Mouse (Mus musculus): ENCODE measurements around the gene Rftn1. TPM values are rescaled to one million over a fixed set of nuclear protein-coding genes. Genes with fewer than 3 reads are reported as not detected.

The Rftn1 gene
- polyA plus RNA-seq, 1 experiment: 24.7 TPM

GRCm38 (mm10) chr17:50072982-50073965 lies 117.2 kb downstream of the Rftn1 start:
- Histone ChIP-seq H3K27me3 (ENCODE audit: control insufficient read depth, insufficient read depth, low read length) (no peaks in the 10 kb centered on the region), H3K36me3 (ENCODE audit: control insufficient read depth, insufficient read depth, low read length) (no peaks in the 10 kb centered on the region), H3K4me1 (ENCODE audit: control insufficient read depth, insufficient read depth, insufficient read length, low read length) (peaks cover 3% of the 10 kb centered on the region; the same call in 1 of the 2 replicates), H3K4me3 (ENCODE audit: low read depth, low read length) (no peak overlapping the region), H3K27ac (ENCODE audit: insufficient read depth, low read depth, low read length) (no peak overlapping the region)
- TF ChIP-seq CTCF (IDR thresholded peaks at IDR 0.05; ENCODE audit: extremely low read depth, insufficient read length, insufficient replicate concordance, low read depth, low read length) (no peak), POLR2A (IDR thresholded peaks at IDR 0.05; ENCODE audit: low read depth, low read length) (no peak)
- WGBS: 92% methylated on average over 23 of the region's 23 CpGs

DNA sequence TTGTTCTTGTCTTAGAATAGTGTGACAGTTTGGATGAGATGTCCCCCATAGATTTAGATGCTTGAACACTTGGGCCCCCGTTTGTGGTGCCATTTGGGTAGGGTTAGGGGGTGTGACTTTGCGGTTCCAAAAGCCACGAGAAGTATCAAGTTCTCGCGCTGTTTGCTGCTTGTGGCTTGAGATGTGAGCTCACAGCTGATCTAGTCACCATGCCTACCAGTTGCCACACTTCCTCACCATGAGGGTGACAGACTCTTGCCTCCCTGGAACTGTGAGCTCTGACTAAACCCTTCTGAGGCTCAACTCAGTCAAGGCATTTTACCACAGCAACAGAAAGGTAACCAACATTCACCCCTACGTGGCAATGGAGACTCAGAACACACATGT lies 118.9 kb downstream of the Rftn1 start:
- no peaks in the 10 kb centered on the region for H3K27me3 ChIP-seq (ENCODE audit: control insufficient read depth, insufficient read depth, low read length)
- WGBS: 67% methylated on average over 6 of the region's 6 CpGs
- no peak overlapping the region for H3K4me3 ChIP-seq (ENCODE audit: low read depth, low read length)
- H3K36me3 ChIP-seq (ENCODE audit: control insufficient read depth, insufficient read depth, low read length): no peaks in the 10 kb centered on the region
- peaks cover 3% of the 10 kb centered on the region; the same call in 1 of the 2 replicates for H3K4me1 ChIP-seq (ENCODE audit: control insufficient read depth, insufficient read depth, insufficient read length, low read length)
- TF ChIP-seq CTCF (IDR thresholded peaks at IDR 0.05; ENCODE audit: extremely low read depth, insufficient read length, insufficient replicate concordance, low read depth, low read length) (no peak), POLR2A (IDR thresholded peaks at IDR 0.05; ENCODE audit: low read depth, low read length) (no peak)
- H3K27ac ChIP-seq (ENCODE audit: insufficient read depth, low read depth, low read length): no peak overlapping the region

DNA sequence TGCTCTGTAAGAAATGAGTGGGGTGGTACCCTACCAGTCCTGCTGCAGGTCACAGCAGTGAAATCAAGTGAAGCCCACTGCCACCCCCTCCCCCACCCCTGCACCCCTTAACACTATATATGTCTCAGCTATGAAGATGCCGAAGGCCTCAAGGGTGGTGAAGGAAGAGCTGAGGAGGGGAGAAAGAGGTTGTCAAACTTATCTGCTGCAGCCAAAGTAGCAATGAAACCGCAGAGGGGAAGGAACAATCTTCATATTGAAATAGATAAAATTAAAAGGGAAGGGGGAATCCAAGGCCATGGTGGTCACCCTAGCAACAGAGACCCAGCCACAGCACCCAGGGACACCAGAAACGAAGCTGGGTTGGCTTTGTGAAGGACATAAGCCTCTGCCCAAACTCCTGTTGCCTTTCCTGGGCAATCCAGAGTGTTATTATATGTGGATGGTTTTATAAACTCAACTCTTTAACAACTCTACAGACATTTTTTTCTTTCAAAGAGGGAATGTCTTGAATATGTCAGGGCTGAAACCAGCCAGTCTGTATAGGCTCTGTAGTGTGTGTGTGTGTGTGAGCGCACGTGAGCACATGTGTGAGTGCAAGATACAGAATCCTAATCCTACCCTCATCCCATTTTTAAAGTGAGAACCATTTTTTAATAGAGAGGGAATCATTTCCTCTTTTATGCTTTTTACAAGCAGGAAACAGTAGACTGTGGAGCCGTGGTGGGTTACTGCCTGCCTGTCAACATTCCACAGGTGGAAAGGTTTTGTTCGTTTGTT lies 119.5 kb downstream of the Rftn1 start:
- H3K27ac ChIP-seq (ENCODE audit: insufficient read depth, low read depth, low read length): no peak overlapping the region

DNA sequence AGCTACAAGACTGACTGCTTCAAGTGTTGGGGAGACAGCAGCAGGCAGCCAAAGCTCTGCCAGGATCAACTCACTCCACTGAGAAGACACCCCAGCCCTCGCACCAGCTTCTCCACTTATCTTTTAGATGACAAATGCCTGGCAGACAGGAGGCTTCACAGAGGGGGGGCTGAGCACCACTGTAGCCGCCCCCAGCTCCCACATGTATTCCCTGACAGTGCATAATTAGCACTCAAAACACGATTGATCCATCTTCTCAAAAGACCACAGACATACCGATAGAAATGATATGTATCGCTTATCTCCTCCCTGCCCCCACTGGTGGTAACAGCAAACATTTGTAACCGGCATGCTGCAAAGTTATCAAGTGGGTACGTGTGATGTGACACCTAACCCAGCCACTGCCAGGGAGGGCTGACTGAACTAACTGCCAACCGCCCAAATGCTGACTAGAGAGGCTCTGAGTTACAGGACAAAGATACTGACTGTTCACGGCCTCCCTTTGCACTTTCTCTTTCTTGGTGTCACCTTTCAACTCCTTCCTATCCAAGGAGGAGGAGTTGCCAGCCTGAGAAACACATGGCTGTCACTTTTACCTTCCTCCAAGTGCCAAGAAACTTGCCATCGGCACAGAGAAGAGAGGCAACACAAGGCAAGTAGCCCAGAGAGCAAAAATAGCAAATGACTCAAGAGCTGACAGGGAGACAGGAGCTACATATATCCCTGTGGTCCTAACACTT lies 120.4 kb downstream of the Rftn1 start:
- WGBS: 31% methylated on average over 10 of the region's 10 CpGs
- Histone ChIP-seq H3K4me3 (ENCODE audit: low read depth, low read length) (no peak overlapping the region), H3K27ac (ENCODE audit: insufficient read depth, low read depth, low read length) (no peak overlapping the region), H3K27me3 (ENCODE audit: control insufficient read depth, insufficient read depth, low read length) (no peaks in the 10 kb centered on the region), H3K36me3 (ENCODE audit: control insufficient read depth, insufficient read depth, low read length) (no peaks in the 10 kb centered on the region), H3K4me1 (ENCODE audit: control insufficient read depth, insufficient read depth, insufficient read length, low read length) (peaks cover 3% of the 10 kb centered on the region; the same call in 1 of the 2 replicates)
- TF ChIP-seq CTCF (IDR thresholded peaks at IDR 0.05; ENCODE audit: extremely low read depth, insufficient read length, insufficient replicate concordance, low read depth, low read length) (no peak), POLR2A (IDR thresholded peaks at IDR 0.05; ENCODE audit: low read depth, low read length) (no peak)

More for the DNA sequence above, 119.5 kb downstream of the Rftn1 start:
- H3K4me1 ChIP-seq (ENCODE audit: control insufficient read depth, insufficient read depth, insufficient read length, low read length): peaks cover 3% of the 10 kb centered on the region; the same call in 1 of the 2 replicates
- no peaks in the 10 kb centered on the region for H3K36me3 ChIP-seq (ENCODE audit: control insufficient read depth, insufficient read depth, low read length)
- 71% methylated on average over 7 of the region's 7 CpGs for WGBS
- no peak overlapping the region for H3K4me3 ChIP-seq (ENCODE audit: low read depth, low read length)
- H3K27me3 ChIP-seq (ENCODE audit: control insufficient read depth, insufficient read depth, low read length): no peaks in the 10 kb centered on the region
- TF ChIP-seq POLR2A (IDR thresholded peaks at IDR 0.05; ENCODE audit: low read depth, low read length) (no peak), CTCF (IDR thresholded peaks at IDR 0.05; ENCODE audit: extremely low read depth, insufficient read length, insufficient replicate concordance, low read depth, low read length) (no peak)

GRCm38 (mm10) chr17:50069205-50069604 lies 121.3 kb downstream of the Rftn1 start:
- no peaks in the 10 kb centered on the region for H3K27me3 ChIP-seq (ENCODE audit: control insufficient read depth, insufficient read depth, low read length)
- peaks cover 3% of the 10 kb centered on the region; the same call in 1 of the 2 replicates for H3K4me1 ChIP-seq (ENCODE audit: control insufficient read depth, insufficient read depth, insufficient read length, low read length)
- H3K27ac ChIP-seq (ENCODE audit: insufficient read depth, low read depth, low read length): no peak overlapping the region
- H3K36me3 ChIP-seq (ENCODE audit: control insufficient read depth, insufficient read depth, low read length): no peaks in the 10 kb centered on the region
- no peak overlapping the region for H3K4me3 ChIP-seq (ENCODE audit: low read depth, low read length)
- WGBS: 82% methylated on average over 5 of the region's 5 CpGs
- no peak for TF ChIP-seq CTCF (IDR thresholded peaks at IDR 0.05; ENCODE audit: extremely low read depth, insufficient read length, insufficient replicate concordance, low read depth, low read length)

DNA sequence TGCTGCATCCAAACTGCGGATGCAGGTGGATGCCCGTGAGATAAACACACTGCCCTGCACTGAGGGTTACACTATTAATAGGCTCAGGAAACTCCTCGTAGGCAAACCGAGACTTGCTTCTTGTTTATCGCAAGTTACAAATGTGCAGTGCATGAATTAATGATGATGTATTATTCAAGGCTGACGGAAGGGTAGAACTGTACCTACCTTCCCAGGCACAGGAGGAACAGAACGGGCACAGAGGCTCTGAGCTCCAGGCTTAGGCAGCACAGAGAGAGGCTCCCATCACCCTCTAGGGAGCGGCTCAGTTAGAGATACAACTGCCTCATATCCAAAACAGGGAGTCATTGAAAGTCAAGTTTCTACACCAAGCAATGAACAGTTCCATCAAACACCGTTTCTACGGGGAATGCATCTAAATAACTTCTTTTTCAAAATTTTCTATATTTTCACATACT lies 121.8 kb downstream of the Rftn1 start:
- Histone ChIP-seq H3K36me3 (ENCODE audit: control insufficient read depth, insufficient read depth, low read length) (no peaks in the 10 kb centered on the region), H3K4me1 (ENCODE audit: control insufficient read depth, insufficient read depth, insufficient read length, low read length) (peaks cover 3% of the 10 kb centered on the region; the same call in 1 of the 2 replicates), H3K27me3 (ENCODE audit: control insufficient read depth, insufficient read depth, low read length) (no peaks in the 10 kb centered on the region), H3K4me3 (ENCODE audit: low read depth, low read length) (no peak overlapping the region), H3K27ac (ENCODE audit: insufficient read depth, low read depth, low read length) (no peak overlapping the region)
- WGBS: 87% methylated on average over 10 of the region's 10 CpGs
- TF ChIP-seq POLR2A (IDR thresholded peaks at IDR 0.05; ENCODE audit: low read depth, low read length) (no peak), CTCF (IDR thresholded peaks at IDR 0.05; ENCODE audit: extremely low read depth, insufficient read length, insufficient replicate concordance, low read depth, low read length) (no peak)
